Mouse (Mus musculus) 3T3-L1 (cell line): Measurements from ENCODE around the gene Vmn2r63.
"Not testable (repeated sequence)": the region's sequence is repeated elsewhere in the genome, so short reads cannot be mapped to it uniquely, and the experiment has no call there.

Experiments
- DNase-seq: peaks from one replicate; pipeline ENCODE4 v3.0.0-alpha.2; 2015; ENCODE audit warnings: low read depth, low spot score

Gene Vmn2r63

GRCm38 (mm10) chr7:42933722-42934121, at the start of gene Vmn2r63:
TSS of gene Vmn2r63 (minus strand) at chr7:42933822.
- DNase-seq: not testable (repeated sequence)

GRCm38 (mm10) chr7:42980739-42981138, 47.1 kb upstream of the Vmn2r63 start:
- no peak for DNase-seq

DNA sequence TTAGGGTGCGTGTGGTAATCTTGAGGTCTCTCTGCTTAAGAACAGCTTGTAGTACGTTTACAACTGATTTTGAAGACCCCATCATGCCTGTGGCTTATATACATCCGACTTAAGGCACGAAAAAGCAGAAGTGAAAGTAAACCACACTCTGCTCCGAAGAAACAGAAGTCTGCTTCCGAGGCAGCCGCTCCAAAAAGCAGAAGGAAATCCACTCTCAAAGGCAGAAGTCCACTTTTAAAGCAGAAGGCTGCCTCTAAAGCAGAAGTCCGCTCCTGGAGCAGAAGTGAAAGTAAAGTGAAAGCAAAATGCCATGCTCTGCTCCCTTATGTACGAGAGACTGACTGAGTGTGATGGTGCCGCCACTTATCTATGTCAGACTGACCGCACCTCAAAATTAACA, 46.5 kb upstream of the Vmn2r63 start:
- no peak for DNase-seq

DNA sequence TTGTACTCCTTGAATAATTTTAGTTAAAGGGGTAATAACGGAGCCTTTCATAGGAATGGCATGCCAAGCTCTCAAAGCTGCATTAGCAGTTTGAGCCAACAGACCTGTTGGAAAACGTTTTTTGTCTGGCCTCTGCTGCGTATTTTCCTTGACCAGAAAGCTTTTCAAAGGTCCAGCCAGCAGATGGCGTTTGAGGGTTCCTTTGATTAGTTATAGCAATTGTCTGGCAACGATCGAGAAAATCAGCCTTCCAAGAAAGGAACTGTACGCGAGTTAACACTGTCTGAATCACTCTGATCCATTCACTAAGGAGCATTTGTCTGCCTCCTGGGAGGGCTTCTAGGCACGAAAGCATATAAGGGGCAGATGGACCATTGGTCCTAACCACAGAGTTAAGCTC, 31.6 kb upstream of the Vmn2r63 start:
- DNase-seq: no peak

GRCm38 (mm10) chr7:42898067-42898466, 35.6 kb downstream of the Vmn2r63 start:
- not testable (repeated sequence) for DNase-seq

GRCm38 (mm10) chr7:42878090-42878489, 55.5 kb downstream of the Vmn2r63 start:
- no peak for DNase-seq

GRCm38 (mm10) chr7:42866801-42867458, 66.7 kb downstream of the Vmn2r63 start, which contains the start of gene Gm2381:
TSS of gene Gm2381 (minus strand) at chr7:42867234.
- DNase-seq: not testable (repeated sequence)
